Mouse (Mus musculus) splenic B cell, adult 2 months (primary cell): ENCODE measurements around the gene Gm45062.
"Not testable (repeated sequence)": the region's sequence is repeated elsewhere in the genome, so short reads cannot be mapped to it uniquely, and the experiment has no call there.

Experiments
- DNase-seq: peaks from one replicate; pipeline ENCODE4 v3.0.0-alpha.2; 2011; ENCODE audit warnings: low read depth, low spot score
- H3K27me3 ChIP-seq: 2 replicates; pipeline ENCODE4 v1.6.1; 2012; ENCODE audit warnings: mild to moderate bottlenecking, low read length, moderate library complexity, mixed read lengths; ENCODE audit not compliant: control insufficient read depth, poor library complexity, insufficient read depth, severe bottlenecking
- H3K36me3 ChIP-seq: 2 replicates; pipeline ENCODE4 v1.6.1; 2012; ENCODE audit warnings: mild to moderate bottlenecking, low read length, moderate library complexity, mixed read lengths; ENCODE audit not compliant: control insufficient read depth, poor library complexity, insufficient read depth, severe bottlenecking

The Gm45062 gene

DNA sequence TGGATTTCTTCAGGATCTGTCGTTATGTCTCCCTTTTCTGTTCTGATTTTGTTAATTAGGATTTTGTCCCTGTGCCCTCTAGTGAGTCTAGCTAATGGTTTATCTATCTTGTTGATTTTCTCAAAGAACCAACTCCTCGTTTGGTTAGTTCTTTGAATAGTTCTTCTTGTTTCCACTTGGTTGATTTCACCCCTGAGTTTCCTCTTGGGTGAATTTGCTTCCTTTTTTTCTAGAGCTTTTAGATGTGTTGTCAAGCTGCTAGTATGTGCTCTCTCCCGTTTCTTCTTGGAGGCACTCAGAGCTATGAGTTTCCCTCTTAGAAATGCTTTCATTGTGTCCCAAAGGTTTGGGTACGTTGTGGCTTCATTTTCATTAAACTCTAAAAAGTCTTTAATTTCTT, 282.3 kb downstream of the Gm45062 start:
- not testable (repeated sequence) for DNase-seq, H3K27me3 ChIP-seq, H3K36me3 ChIP-seq

DNA sequence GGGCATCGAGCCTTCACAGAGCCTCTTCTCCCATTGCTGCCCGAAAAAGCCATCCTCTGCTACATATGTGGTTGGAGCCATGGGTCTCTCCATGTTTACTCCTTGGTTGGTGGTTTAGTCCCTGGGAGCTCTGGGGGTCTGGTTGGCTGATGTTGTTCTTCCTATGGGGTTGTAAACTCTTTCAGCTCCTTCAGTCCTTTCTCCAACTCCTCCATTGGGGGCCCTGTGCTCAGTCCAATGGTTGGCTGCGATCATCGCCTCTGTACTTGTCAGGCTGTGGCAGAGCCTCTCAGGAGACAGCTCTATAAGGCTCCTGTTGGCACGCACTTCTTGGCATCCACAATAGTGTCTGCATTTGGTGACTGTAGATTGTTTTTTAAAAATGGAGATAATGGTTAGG, 285.6 kb downstream of the Gm45062 start:
- no peak for DNase-seq
- no peaks in the 10 kb centered on the region for H3K27me3 ChIP-seq
- peaks cover 2% of the 10 kb centered on the region for H3K36me3 ChIP-seq

DNA sequence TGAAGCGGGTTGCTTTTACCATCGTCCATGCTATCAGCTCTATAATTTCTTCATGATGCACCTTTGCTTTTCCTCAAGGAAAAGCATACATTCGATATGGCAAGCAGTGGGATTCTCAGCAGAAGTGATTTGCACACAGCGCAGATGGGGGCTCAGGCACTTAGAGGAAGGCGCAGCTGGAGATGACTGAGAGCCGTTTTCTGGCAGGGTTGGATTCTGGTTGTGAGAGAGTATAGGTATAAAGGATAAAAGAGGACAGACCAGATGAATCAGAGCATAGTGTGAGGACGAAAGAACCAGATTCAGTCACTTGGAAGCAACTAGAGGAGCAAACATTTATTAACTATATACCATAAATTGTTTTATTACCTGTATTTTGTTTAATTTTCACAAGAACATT, 286.5 kb downstream of the Gm45062 start:
- peaks cover 2% of the 10 kb centered on the region for H3K36me3 ChIP-seq
- H3K27me3 ChIP-seq = no peaks in the 10 kb centered on the region
- DNase-seq = no peak

DNA sequence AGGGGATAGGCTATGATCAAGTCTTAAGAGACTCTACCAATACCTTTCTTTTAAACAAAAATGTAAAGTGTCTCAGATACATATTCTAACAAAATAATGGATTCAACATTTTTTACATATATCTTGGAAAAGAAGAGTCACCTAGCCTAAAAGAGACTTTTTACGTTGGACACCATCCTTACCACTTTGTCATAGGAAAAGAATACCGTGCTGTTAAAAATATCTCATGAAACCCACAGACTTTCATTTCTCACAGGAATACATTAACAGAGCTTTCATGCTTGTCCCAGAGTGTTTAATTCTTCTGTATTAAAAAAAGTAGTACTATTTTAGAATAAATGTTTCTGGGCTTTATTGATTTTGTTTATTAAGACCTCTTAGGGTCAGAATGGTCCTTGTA, 291.9 kb downstream of the Gm45062 start:
- Histone ChIP-seq H3K27me3 (no peaks in the 10 kb centered on the region), H3K36me3 (peaks cover 2% of the 10 kb centered on the region)
- DNase-seq = no peak

DNA sequence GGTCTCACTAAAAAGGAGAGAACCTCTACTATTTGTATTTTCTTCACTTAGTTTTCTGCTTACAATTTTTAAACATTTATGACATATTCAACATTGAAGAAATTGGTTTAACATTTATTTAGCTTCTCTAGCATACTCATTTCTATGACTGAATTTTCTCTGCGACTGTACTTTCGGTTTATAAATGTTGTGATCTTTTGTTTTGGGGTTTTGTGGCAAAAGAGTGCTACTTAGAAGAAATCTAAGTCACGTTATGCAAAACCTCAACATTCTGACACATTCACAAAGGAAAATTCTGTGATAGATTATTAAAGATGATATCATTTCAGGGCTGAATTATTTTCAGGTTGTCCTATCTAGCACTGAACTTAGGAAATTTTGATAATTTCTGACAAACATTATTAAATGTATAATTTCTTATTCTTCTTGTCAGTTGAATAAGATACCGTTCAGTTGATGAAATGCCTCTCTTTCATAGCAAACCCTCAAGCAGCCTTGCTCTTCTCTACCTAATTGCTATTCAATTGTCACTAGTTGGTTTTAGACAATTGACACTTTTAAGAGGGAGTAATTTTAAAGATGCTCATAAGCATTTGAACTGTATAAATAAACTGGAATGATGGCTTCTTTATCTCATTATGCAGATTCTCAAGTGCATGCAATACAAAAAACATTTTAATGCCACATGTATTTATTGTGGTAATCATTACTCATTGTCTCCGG, 297.8 kb downstream of the Gm45062 start:
- DNase-seq = no peak
- Histone ChIP-seq H3K36me3 (0 out of 2 replicates have a peak, but pooled peaks cover 2% of the 10 kb centered on the region), H3K27me3 (no peaks in the 10 kb centered on the region)

DNA sequence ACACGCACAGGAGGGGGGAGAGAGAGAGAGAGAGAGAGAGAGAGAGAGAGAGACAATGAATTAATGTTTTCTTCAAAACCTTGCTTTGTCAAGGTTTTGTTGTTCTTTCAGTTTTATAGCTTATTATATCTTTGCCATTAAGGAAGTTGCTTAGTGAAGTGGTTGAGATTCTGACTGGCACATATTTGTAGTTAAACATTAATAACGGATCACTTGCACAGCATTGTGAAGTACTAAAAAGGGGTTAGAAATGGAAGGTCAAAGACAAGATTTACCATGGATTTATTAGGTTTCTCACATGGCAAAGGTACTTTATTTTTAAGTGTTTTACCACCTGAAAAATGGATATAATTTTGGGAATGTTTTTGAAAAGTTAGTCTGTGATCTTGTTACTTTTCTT, 301.4 kb downstream of the Gm45062 start:
- no peaks in the 10 kb centered on the region for H3K27me3 ChIP-seq
- peaks cover 2% of the 10 kb centered on the region; the same call in 1 of the 2 replicates for H3K36me3 ChIP-seq
- no peak for DNase-seq

DNA sequence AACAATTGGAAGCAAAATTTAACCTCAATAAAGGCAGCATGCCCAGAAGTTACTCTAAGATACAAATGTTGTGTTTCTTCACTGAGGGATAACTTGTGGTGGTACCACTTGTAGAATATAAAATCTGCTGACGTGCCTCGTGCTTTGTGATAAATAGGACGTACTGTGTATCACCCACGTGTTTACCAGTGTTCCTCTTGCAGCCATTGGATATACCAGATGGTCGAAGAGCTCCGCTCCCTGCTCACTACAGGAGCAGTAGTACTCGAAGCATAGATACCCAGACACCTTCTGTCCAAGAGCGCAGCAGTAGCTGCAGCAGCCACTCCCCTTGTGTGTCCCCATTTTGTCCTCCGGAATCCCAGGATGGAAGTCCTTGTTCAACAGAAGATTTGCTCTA, 323.1 kb downstream of the Gm45062 start:
- H3K27me3 ChIP-seq = no peaks in the 10 kb centered on the region
- DNase-seq = no peak
- peaks cover 10% of the 10 kb centered on the region for H3K36me3 ChIP-seq

DNA sequence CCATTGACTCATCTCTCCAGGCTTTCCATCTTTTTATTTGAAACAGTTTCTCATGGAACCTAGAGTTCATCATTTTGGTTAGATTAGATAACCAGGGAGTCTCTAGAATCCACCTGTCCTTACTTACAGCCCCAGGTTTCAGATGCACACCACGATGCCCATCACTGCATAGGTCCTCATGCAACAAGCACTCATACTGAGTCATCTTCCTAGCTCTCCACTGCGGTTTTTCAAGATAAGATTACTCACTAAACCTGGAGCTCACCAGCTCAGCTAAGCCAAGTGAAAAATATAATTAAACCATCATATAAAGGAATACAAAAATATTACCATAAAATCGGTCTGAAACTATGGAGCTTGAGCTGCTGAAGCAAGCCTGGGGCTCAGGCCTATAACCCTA, 324.6 kb downstream of the Gm45062 start:
- H3K36me3 ChIP-seq = peaks cover 10% of the 10 kb centered on the region
- H3K27me3 ChIP-seq = no peaks in the 10 kb centered on the region
- no peak for DNase-seq

DNA sequence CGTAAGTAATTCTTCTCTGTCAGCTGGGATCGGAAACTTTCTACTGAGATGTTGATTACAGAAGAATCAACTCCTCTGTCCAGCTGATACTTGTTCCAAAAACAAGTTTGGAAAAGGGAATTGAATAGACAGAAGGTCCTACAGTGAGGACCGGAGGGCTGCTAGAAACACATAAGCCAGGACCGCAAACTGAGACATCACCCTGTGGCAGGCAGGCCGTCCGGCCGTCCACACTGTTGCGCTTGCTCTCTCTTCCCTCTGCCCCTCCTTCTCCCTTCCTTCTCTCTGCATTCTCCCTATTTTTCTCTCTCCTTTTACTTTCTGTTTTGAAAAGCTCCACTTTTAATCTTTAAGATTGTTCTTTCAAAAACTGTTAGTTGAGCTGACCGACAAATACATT, 332.4 kb downstream of the Gm45062 start:
- Histone ChIP-seq H3K27me3 (no peaks in the 10 kb centered on the region), H3K36me3 (peaks cover 12% of the 10 kb centered on the region)
- no peak for DNase-seq

DNA sequence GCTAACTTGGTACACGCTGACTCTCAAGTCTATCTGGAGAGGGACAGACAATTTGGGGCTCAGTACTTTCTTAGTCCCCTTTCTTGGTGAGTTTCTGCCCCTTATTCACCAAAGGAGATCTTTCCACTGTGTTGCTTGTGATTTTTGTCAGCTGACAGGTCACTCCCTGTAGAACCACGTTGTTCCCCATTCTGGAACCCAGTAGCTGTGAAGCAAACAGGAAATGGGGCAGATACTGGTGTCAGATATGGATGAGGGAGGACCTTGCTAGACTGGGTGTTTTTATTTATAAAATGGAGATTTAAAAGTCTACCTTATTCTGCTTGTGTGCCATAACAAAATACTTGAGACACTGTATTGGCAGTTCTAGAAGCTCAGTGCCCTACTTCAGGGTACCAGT, 358.1 kb downstream of the Gm45062 start:
- DNase-seq = peak; percentile 24
- no peaks in the 10 kb centered on the region for H3K36me3 ChIP-seq
- H3K27me3 ChIP-seq = no peaks in the 10 kb centered on the region

DNA sequence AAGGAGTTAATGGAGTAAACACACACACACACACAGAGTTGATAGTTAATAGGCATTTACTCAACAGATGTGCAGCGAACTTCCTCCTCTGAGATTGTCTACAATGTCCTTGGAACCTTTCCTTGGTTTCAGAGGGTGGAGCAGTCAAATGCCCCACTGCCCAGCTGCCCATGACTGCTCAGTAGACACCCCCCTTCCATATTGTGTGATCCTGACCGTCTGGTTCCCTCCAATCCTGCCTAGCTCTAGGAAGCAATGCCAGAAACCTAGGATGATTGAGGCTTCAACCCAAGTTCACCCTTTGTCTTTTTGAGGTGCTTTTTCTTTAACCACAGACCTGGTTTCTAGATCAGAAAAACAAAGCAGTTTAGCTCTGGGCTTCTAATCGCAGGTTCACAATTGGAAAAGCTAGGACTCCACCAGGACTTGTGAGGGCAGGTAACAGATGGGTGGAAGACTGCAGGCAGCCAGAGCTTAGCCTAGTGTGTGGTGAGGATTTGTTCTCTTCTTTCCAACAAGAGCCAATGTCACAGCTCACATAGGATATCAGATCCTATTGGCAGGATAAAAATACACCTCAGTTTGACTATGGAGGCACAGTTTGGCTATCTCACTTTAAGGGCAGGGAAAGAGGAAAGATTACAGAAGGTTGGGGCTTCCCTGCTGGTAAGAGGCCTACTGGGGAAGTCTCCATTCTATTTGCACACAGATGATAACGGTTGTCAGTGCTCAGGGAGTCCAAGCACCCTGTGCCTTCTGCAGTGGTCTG, 360.5 kb downstream of the Gm45062 start:
- DNase-seq = no peak
- no peaks in the 10 kb centered on the region for H3K36me3 ChIP-seq
- H3K27me3 ChIP-seq = no peaks in the 10 kb centered on the region

DNA sequence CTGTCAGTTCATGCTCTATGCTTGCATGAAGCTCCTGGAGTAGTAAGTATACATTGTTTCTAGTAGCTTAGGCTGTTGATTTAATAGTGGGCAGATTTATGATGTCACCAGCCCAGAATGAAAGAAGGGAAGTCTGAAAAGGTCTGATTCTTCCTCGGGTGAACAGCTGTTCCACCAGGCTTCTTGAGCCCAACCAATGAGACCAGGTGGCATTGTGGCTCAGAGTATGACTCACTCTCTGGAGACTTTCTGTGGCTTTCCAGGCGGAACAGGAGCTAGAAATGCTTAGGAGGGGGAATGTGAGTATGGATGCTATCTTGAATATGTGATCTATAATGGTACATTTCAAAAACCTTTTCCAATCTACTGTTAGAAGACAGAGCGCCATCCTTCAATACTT, 363.8 kb downstream of the Gm45062 start:
- Histone ChIP-seq H3K27me3 (no peaks in the 10 kb centered on the region), H3K36me3 (no peaks in the 10 kb centered on the region)
- peak; percentile 37 for DNase-seq

DNA sequence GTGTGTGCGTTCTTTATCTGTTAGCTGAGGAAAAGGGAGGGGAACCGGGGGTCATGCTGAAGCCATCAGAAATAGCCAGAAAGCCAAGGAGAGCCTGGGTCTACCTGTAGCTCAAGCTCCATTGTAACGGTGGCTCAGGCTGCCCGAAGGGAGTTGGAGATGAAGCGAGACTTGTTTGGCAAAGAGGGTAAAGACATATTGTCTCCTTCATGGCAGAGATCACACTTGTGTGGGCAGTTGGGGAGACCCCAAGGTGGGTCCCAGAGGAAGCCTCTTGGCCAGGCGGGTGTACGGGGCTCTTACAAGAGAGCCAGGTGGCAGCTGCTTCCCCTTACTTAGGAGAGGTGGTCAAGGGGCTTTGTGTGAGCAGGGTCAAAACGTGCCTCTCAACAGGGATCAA, 369.0 kb downstream of the Gm45062 start:
- no peak for DNase-seq
- Histone ChIP-seq H3K27me3 (no peaks in the 10 kb centered on the region), H3K36me3 (no peaks in the 10 kb centered on the region)

DNA sequence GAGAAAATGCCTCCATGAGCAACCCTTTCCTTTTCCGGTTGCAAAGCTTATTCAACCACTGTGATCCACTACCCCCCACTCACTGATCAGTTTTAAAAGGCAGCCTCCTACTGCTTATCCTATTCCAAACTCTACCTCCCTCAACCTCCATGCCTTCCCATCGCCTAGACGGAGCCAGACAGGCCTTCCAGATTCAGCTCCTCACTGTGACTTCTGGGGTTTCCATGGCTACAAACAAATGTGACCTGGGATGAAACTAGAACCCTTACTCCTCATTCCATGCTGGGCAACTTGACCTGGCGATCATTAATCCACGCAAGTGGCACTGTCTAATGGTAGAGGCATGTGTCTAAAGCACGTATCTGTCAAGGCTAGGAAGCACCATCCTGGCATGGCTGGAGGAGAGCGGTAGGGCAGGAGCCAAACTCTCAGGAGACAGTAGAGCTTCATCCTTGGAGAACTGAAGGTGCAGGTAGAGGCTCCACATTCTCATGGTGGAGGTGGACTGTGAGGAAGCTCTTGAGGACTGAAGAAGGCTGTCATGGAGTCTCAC, 369.5 kb downstream of the Gm45062 start:
- no peak for DNase-seq
- Histone ChIP-seq H3K27me3 (no peaks in the 10 kb centered on the region), H3K36me3 (no peaks in the 10 kb centered on the region)

DNA sequence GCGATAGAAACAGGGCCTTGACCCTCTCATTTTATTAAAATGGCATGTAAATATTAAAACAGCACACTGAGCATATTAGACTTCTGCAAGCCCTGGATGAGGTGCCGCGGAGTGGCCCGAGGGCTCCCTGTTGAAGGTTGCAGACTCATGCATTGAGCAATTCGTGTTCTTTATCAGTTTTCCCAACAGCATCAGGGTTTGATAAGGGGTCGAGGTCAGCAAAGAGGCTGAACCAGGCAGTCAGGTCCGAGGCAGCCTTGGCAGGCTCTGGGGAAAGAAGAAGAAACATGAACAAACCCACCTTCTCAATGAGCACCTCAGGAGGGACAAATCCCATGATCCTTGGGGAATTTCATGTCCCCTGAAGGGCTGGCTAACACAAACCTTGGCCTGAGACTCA, 371.3 kb downstream of the Gm45062 start:
- no peaks in the 10 kb centered on the region for H3K27me3 ChIP-seq
- no peak for DNase-seq

More for the DNA sequence above, 371.3 kb downstream of the Gm45062 start:
- no peaks in the 10 kb centered on the region for H3K36me3 ChIP-seq
